Mouse (Mus musculus): Measurements from ENCODE around the gene Clic3. TPM values are rescaled to one million over a fixed set of nuclear protein-coding genes. Genes with fewer than 3 reads are reported as not detected.

The Clic3 gene
- total and polyA plus RNA-seq, 2 experiments from 2014 or later: 0.48 to 3.6 TPM

DNA sequence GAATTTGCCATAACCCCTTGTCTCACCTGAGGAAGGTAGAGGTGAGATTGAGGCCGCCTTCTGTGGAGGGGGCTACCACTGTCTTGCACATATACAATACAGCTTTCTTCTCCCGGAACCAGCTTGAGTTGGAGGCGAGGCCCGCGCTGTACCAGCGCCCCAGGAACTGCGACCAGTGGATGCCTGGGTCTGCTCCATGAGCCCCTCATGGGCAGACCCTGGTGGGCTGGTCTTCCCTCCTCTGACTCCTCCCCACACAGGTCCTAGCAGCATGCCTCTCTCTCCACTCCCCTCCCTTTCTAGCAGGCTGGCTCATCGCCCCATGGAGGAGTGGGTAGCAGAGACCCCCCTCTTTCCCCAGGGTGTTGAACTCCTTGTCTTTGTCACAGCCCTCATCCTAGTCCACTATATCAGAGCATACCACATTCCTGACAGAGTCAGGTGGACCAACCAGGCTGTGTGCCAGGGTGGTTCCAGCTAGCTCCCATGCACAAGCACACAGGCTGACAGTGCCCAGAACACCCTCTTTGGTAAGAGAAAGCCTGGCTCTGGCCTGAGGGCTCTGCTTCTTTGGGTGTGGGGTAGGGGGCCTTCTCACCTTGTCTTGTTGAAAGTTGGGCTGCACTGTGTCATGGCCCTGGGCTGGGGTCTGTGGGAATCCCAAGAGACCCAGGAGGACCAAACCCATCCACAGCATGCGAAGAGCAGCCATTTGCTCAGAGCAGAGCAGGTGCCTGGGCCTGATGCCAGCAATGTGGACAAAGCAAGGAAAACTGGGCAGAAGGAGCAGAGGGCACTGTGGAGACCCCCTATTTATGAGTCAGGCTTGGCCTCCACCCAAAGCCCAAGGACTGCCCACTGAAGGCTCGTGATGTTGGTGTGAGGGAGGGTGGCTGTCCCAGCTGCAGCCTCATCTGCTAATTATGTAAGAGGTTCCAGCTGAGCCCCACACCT, 12.6 kb downstream of the Clic3 start:
- WGBS: 67% methylated on average over 10 of the region's 10 CpGs
- H3K4me3 ChIP-seq (ENCODE audit: low read depth, low read length): no peak overlapping the region
- H3K4me1 ChIP-seq (ENCODE audit: insufficient read depth): peaks cover 3% of the 10 kb centered on the region; the same call in 1 of the 2 replicates
- no peaks in the 10 kb centered on the region for H3K36me3 ChIP-seq (ENCODE audit: insufficient read depth)
- H3K4me2 ChIP-seq (ENCODE audit: low read depth): no peak overlapping the region
- peak; percentile 83 for ATAC-seq
- 0 out of 2 replicates have a peak overlapping the region, but pooled peaks have one; percentile 22 for H3K9ac ChIP-seq
- no peak for TF ChIP-seq CTCF (IDR thresholded peaks at IDR 0.05; ENCODE audit: low read depth)
- peak overlapping the region; percentile 54 for H3K27ac ChIP-seq (ENCODE audit: low read depth, low read length)
- H3K9me3 ChIP-seq (ENCODE audit: low read length): no peaks in the 10 kb centered on the region
- DNase-seq: peak; percentile 67
- no peaks in the 10 kb centered on the region for H3K27me3 ChIP-seq (ENCODE audit: insufficient read depth, low read length)

- Histone ChIP-seq H3K9me3 (ENCODE audit: low read length) (no peaks in the 10 kb centered on the region), H3K27ac (ENCODE audit: low read depth, low read length) (peak within 1 kb of the TSS; percentile 54), H3K4me2 (ENCODE audit: low read depth) (no peak within 1 kb of the TSS), H3K9ac (0 out of 2 replicates have a peak within 1 kb of the TSS, but pooled peaks have one; percentile 22), H3K27me3 (ENCODE audit: insufficient read depth, low read length) (no peaks in the 10 kb centered on the region), H3K36me3 (ENCODE audit: insufficient read depth) (no peaks in the 10 kb centered on the region), H3K4me3 (ENCODE audit: low read depth, low read length) (no peak within 1 kb of the TSS), H3K4me1 (ENCODE audit: insufficient read depth) (peaks cover 3% of the 10 kb centered on the region; the same call in 1 of the 2 replicates)
- 64% methylated on average over 6 of the region's 6 CpGs for WGBS
- no peak for ATAC-seq
- TF ChIP-seq CTCF (IDR thresholded peaks at IDR 0.05; ENCODE audit: low read depth): no peak
- no peak for DNase-seq
Observed at GRCm38 (mm10) chr2:25469969-25470368, 13.3 kb downstream of the Clic3 start, which contains the start of gene Ptgds. TSS of gene Ptgds (minus strand) at chr2:25470046.

- DNase-seq (no peak), ATAC-seq (no peak)
- H3K27me3 ChIP-seq (ENCODE audit: insufficient read depth, low read length): no peaks in the 10 kb centered on the region
- H3K36me3 ChIP-seq (ENCODE audit: insufficient read depth): no peaks in the 10 kb centered on the region
- no peak overlapping the region for H3K27ac ChIP-seq (ENCODE audit: low read depth, low read length)
- H3K4me1 ChIP-seq (ENCODE audit: insufficient read depth): peaks cover 3% of the 10 kb centered on the region; the same call in 1 of the 2 replicates
- H3K9ac ChIP-seq: no peak overlapping the region
- H3K4me2 ChIP-seq (ENCODE audit: low read depth): no peak overlapping the region
- no peaks in the 10 kb centered on the region for H3K9me3 ChIP-seq (ENCODE audit: low read length)
- H3K4me3 ChIP-seq (ENCODE audit: low read depth, low read length): no peak overlapping the region
- no peak for TF ChIP-seq CTCF (IDR thresholded peaks at IDR 0.05; ENCODE audit: low read depth)
- WGBS: 83% methylated on average over 2 of the region's 2 CpGs
Observed at GRCm38 (mm10) chr2:25472550-25472949, 15.9 kb downstream of the Clic3 start.

DNA sequence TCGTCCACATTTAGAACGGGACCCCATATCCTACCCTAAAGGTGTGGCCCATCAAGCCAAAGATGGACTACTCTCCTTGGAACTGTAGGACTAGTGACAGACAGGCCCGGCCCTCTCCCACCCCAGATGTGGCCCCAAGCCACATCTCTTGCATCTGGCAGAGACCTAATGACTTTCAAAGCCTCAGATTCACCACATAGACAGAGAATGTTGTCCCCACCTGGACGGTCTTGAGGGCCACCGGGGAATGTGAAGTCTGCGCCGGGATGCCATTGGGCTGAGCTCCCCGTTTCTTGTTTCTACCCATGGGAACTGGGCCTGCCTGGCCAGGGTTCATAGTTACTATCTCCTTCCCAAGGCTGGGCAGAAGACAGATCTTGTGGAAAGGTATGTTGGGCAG, 20.9 kb downstream of the Clic3 start:
- H3K27ac ChIP-seq (ENCODE audit: low read depth, low read length): no peak overlapping the region
- no peak for ATAC-seq
- H3K27me3 ChIP-seq (ENCODE audit: insufficient read depth, low read length): no peaks in the 10 kb centered on the region
- no peak overlapping the region for H3K4me2 ChIP-seq (ENCODE audit: low read depth)
- TF ChIP-seq CTCF (IDR thresholded peaks at IDR 0.05; ENCODE audit: low read depth): no peak
- no peak overlapping the region for H3K9ac ChIP-seq
- WGBS: 87% methylated on average over 8 of the region's 8 CpGs
- H3K9me3 ChIP-seq (ENCODE audit: low read length): no peaks in the 10 kb centered on the region
- DNase-seq: no peak
- H3K4me1 ChIP-seq (ENCODE audit: insufficient read depth): no peaks in the 10 kb centered on the region
- no peak overlapping the region for H3K4me3 ChIP-seq (ENCODE audit: low read depth, low read length)
- no peaks in the 10 kb centered on the region for H3K36me3 ChIP-seq (ENCODE audit: insufficient read depth)

DNA sequence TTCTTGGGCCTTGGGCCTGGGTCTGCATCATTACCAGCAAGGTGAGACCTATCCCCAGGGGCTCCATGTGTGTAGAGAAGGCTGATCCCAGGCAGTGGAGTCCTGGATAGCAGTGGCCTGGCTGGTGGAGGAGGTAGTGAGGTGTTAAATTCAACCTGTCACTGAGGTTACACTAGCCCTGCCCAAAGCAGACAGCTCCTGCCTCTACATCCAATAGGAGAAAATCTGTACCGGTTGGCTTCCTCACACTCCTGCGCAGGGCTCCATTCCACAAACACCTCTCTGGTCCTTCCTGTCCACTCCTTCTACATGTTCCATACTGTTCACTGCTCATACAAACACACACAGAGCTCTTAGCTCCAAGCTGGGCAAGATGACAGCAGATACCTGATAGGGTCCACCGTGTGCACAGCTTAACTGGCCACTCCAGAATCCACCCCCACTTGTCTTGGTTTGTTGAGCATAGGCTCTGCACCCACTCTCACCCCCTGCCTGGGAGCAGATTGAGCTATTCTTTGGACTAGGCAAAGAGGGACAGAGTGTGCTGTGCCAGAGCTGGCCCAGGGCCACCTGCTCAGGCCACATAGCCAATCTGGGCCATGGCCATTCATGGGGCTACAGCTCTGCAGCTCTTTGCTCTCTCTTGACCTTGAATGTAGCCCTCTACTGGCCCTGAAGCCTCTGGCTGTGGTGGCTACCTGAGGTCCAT, 21.5 kb downstream of the Clic3 start:
- no peak for ATAC-seq
- Histone ChIP-seq H3K4me3 (ENCODE audit: low read depth, low read length) (no peak overlapping the region), H3K4me2 (ENCODE audit: low read depth) (no peak overlapping the region), H3K9ac (no peak overlapping the region), H3K4me1 (ENCODE audit: insufficient read depth) (no peaks in the 10 kb centered on the region), H3K36me3 (ENCODE audit: insufficient read depth) (no peaks in the 10 kb centered on the region), H3K27me3 (ENCODE audit: insufficient read depth, low read length) (no peaks in the 10 kb centered on the region), H3K9me3 (ENCODE audit: low read length) (no peaks in the 10 kb centered on the region), H3K27ac (ENCODE audit: low read depth, low read length) (no peak overlapping the region)
- TF ChIP-seq CTCF (IDR thresholded peaks at IDR 0.05; ENCODE audit: low read depth): no peak
- no peak for DNase-seq
- 90% methylated on average over 3 of the region's 3 CpGs for WGBS

DNA sequence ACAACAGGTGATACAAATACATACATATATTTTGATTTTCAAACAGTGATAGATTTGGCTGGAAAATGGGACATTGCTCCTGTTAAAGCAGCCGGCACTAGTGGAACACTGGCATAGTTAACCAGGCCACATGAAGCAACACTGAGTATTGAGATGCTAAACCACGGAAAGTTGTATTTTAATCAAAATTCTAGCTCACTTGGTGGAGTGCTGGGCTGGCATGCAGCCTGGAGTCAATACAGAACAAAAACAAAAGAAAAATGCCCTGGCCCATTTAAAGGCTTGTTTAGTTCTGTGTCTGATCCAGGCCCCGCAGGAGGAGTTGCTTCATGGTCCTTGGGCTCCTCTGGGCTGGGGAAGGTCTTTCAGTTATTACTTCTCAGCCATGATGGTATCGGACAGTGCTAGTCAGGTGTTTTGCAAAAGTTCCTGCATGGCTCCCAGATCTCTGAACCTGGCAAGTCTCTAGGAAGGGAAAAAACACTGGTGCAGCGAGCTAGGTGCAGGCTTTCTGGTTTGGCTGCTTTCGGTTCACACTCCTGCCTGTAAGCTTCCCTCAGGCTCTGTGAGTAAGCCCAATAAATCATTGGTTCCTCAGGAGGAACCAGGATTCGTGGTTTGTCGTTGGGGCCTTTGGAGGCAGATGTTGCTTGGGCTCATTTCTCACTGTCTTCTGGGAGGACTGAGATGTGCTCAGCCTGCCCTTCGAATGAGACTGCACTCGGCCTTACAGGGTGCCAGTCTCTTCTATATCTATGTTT, 23.1 kb downstream of the Clic3 start:
- H3K27me3 ChIP-seq (ENCODE audit: insufficient read depth, low read length): no peaks in the 10 kb centered on the region
- no peaks in the 10 kb centered on the region for H3K4me1 ChIP-seq (ENCODE audit: insufficient read depth)
- H3K9me3 ChIP-seq (ENCODE audit: low read length): no peaks in the 10 kb centered on the region
- H3K4me2 ChIP-seq (ENCODE audit: low read depth): no peak overlapping the region
- TF ChIP-seq CTCF (IDR thresholded peaks at IDR 0.05; ENCODE audit: low read depth): no peak
- no peak for DNase-seq
- no peak overlapping the region for H3K4me3 ChIP-seq (ENCODE audit: low read depth, low read length)
- no peak overlapping the region for H3K27ac ChIP-seq (ENCODE audit: low read depth, low read length)
- H3K9ac ChIP-seq: no peak overlapping the region
- no peak for ATAC-seq
- H3K36me3 ChIP-seq (ENCODE audit: insufficient read depth): no peaks in the 10 kb centered on the region
- 71% methylated on average over 10 of the region's 10 CpGs for WGBS
